Mouse (Mus musculus) liver, postnatal 0 days (tissue): ENCODE measurements at regions not wholly inside any gene's neighbourhood (a gene's known extent, or its start where the extent isn't known, plus 50 kb on each side); places are given as distances from the start of the nearest gene placed in this dataset.

Source experiments
- ATAC-seq: fragments of 200-750 bp; cut with Nextera tagmentation; 2 replicates; pipeline ENCODE4 v1.8.0; 2017; ENCODE audit warnings: mild to moderate bottlenecking, moderate library complexity
- DNase-seq: peaks from one replicate; pipeline ENCODE4 v3.0.0-alpha.2; 2016
- H3K27ac ChIP-seq: fragments of 300-500 bp; sonication (generic); 2 replicates; pipeline ENCODE4 v1.5.1; 2014; ENCODE audit warnings: antibody characterized with exemption, moderate library complexity, mild to moderate bottlenecking, low read depth
- H3K27me3 ChIP-seq: fragments of 300-500 bp; sonication (generic); 2 replicates; pipeline ENCODE4 v1.6.1; 2014; ENCODE audit warnings: low read length, control low read depth, mixed read lengths; ENCODE audit not compliant: insufficient read depth
- H3K36me3 ChIP-seq: fragments of 300-500 bp; sonication (generic); replicated peaks from 2 replicates; pipeline ENCODE4 v1.6.1; 2014; ENCODE audit warnings: mild to moderate bottlenecking, control low read depth, low read length, moderate library complexity, mixed read lengths; ENCODE audit not compliant: insufficient read depth
- H3K4me1 ChIP-seq: fragments of 300-500 bp; sonication (generic); 2 replicates; pipeline ENCODE4 v1.6.1; 2014; ENCODE audit warnings: antibody characterized with exemption, mild to moderate bottlenecking, control low read depth; ENCODE audit not compliant: insufficient read depth
- H3K4me2 ChIP-seq: fragments of 300-500 bp; sonication (generic); 2 replicates; pipeline ENCODE4 v1.6.1; 2014; ENCODE audit warnings: low read depth, mild to moderate bottlenecking, low read length, moderate library complexity, mixed read lengths
- H3K4me3 ChIP-seq: fragments of 300-500 bp; sonication (generic); 2 replicates; pipeline ENCODE4 v1.5.1; 2014; ENCODE audit warnings: low read depth, low read length
- H3K9ac ChIP-seq: fragments of 300-500 bp; sonication (generic); replicated peaks from 2 replicates; pipeline ENCODE4 v1.6.1; 2014; ENCODE audit warnings: mild to moderate bottlenecking, moderate library complexity
- H3K9me3 ChIP-seq: fragments of 300-500 bp; sonication (generic); 2 replicates; pipeline ENCODE4 v1.6.1; 2016; ENCODE audit warnings: mild to moderate bottlenecking, control low read depth, low read length, mixed read lengths
- CTCF ChIP-seq: sonication (generic); IDR thresholded peaks from 2 replicates; pipeline ENCODE4 v1.5.1; 2016; ENCODE audit warnings: antibody characterized with exemption, low read depth
- EP300 ChIP-seq: IDR thresholded peaks from 2 replicates; pipeline ENCODE4 v1.6.1; 2016; ENCODE audit warnings: antibody characterized with exemption, low read depth, mild to moderate bottlenecking
- WGBS: fragments of 180-500 bp; shearing (Covaris S2); extraction: QIAGEN DNeasy Blood & Tissue Kit; methylation state at CpG from one replicate; pipeline ENCODE4 v1.1.7; 2014; ENCODE audit not compliant: insufficient replicate concordance; 5-methylcytosine and 5-hydroxymethylcytosine counted together

GRCm38 (mm10) chr6:126481257-126481656 is 54.0 kb downstream of the Kcna5 start:
- DNase-seq (no peak), ATAC-seq (no peak)
- H3K27ac ChIP-seq = no peak overlapping the region
- H3K4me1 ChIP-seq = no peaks in the 10 kb centered on the region
- no peak overlapping the region for H3K4me2 ChIP-seq
- 57% methylated on average over 6 of the region's 6 CpGs for WGBS
- H3K4me3 ChIP-seq = no peak overlapping the region
- no peak overlapping the region for H3K9ac ChIP-seq
- H3K36me3 ChIP-seq = no peaks in the 10 kb centered on the region
- H3K9me3 ChIP-seq = no peaks in the 10 kb centered on the region
- TF ChIP-seq EP300 = no peak
- TF ChIP-seq CTCF = peak; percentile 27; the same call in 1 of the 2 replicates
- no peaks in the 10 kb centered on the region for H3K27me3 ChIP-seq

GRCm38 (mm10) chr6:126477506-126477905 is 57.7 kb downstream of the Kcna5 start:
- ATAC-seq (no peak), DNase-seq (no peak)
- Histone ChIP-seq H3K4me3 (no peak overlapping the region), H3K4me1 (no peaks in the 10 kb centered on the region), H3K9ac (no peak overlapping the region), H3K27ac (no peak overlapping the region), H3K4me2 (no peak overlapping the region), H3K9me3 (no peaks in the 10 kb centered on the region), H3K36me3 (no peaks in the 10 kb centered on the region), H3K27me3 (no peaks in the 10 kb centered on the region)
- TF ChIP-seq EP300 (no peak), CTCF (no peak)
- WGBS = 26% methylated on average over 2 of the region's 2 CpGs

GRCm38 (mm10) chr6:126476758-126477157 is 58.5 kb downstream of the Kcna5 start:
- Histone ChIP-seq H3K9me3 (no peaks in the 10 kb centered on the region), H3K4me3 (no peak overlapping the region), H3K27me3 (no peaks in the 10 kb centered on the region), H3K9ac (no peak overlapping the region), H3K36me3 (no peaks in the 10 kb centered on the region), H3K4me2 (no peak overlapping the region), H3K4me1 (no peaks in the 10 kb centered on the region), H3K27ac (no peak overlapping the region)
- DNase-seq (no peak), ATAC-seq (no peak)
- WGBS = 41% methylated on average over 1 of the region's 1 CpGs
- TF ChIP-seq CTCF = no peak
- TF ChIP-seq EP300 = no peak

GRCm38 (mm10) chr6:126475555-126475954 is 59.7 kb downstream of the Kcna5 start:
- Histone ChIP-seq H3K27me3 (no peaks in the 10 kb centered on the region), H3K4me2 (no peak overlapping the region), H3K27ac (no peak overlapping the region), H3K4me1 (no peaks in the 10 kb centered on the region), H3K36me3 (no peaks in the 10 kb centered on the region), H3K9ac (no peak overlapping the region), H3K4me3 (no peak overlapping the region), H3K9me3 (no peaks in the 10 kb centered on the region)
- 70% methylated on average over 8 of the region's 8 CpGs for WGBS
- TF ChIP-seq EP300 = no peak
- DNase-seq (no peak), ATAC-seq (no peak)

GRCm38 (mm10) chr6:126453751-126454150 is 81.5 kb downstream of the Kcna5 start:
- DNase-seq (no peak), ATAC-seq (no peak)
- H3K27me3 ChIP-seq = no peaks in the 10 kb centered on the region
- 47% methylated on average over 1 of the region's 1 CpGs for WGBS
- no peak overlapping the region for H3K4me3 ChIP-seq
- no peak overlapping the region for H3K9ac ChIP-seq
- H3K4me1 ChIP-seq = no peaks in the 10 kb centered on the region
- no peaks in the 10 kb centered on the region for H3K9me3 ChIP-seq
- H3K36me3 ChIP-seq = no peaks in the 10 kb centered on the region
- H3K27ac ChIP-seq = no peak overlapping the region
- H3K4me2 ChIP-seq = no peak overlapping the region
- TF ChIP-seq CTCF = no peak
- no peak for TF ChIP-seq EP300

DNA sequence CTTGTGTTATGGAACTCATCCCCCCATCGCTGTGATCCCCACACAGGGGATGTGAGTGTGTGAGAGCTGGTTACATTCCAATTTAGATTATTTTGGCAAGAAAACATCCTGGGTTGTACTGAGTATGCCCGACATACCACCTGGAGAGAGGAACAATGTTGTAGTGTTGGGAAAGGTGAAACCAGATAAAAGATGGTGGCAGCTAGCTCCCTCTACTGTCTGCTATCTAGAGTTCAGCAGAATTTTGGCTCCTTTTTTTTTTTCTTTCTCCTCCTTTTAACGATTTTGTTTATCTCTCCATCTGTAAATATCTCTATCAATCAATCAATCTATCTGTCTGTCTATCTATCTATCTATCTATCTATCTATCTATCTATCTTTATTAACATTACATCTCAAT is 89.7 kb downstream of the Kcna5 start:
- DNase-seq = no peak
- no peaks in the 10 kb centered on the region for H3K27me3 ChIP-seq
- no peak overlapping the region for H3K27ac ChIP-seq
- H3K9me3 ChIP-seq = no peaks in the 10 kb centered on the region
- WGBS = 21% methylated on average over 3 of the region's 3 CpGs
- H3K9ac ChIP-seq = no peak overlapping the region
- H3K4me3 ChIP-seq = no peak overlapping the region
- peak; percentile 23; the same call in 1 of the 2 replicates for TF ChIP-seq CTCF
- no peak for TF ChIP-seq EP300
- no peaks in the 10 kb centered on the region for H3K4me1 ChIP-seq
- no peak for ATAC-seq
- no peak overlapping the region for H3K4me2 ChIP-seq
- H3K36me3 ChIP-seq = no peaks in the 10 kb centered on the region

DNA sequence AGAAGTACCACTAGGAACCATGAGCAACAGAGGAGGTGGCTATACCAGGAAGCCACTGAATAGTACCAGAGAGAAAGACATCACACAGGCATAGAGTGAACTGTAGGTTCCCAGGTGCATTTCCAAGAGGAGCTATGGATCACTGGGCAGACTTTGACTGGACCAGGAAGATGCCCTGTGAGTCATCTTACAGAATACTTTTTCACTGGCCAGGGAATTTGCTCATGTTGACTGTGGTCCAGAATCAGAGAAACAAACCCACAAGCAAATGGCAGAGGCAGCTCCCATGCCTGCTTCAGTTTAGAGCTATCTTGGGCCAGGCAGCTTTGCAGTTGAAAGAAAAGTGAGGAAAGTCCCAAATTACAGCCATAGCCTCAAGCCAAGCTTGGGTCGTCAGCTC is 95.0 kb downstream of the Kcna5 start:
- 66% methylated on average over 1 of the region's 1 CpGs for WGBS
- DNase-seq (no peak), ATAC-seq (no peak)
- Histone ChIP-seq H3K36me3 (no peaks in the 10 kb centered on the region), H3K4me2 (no peak overlapping the region), H3K9ac (no peak overlapping the region), H3K27me3 (no peaks in the 10 kb centered on the region), H3K9me3 (no peaks in the 10 kb centered on the region), H3K27ac (no peak overlapping the region), H3K4me3 (no peak overlapping the region), H3K4me1 (no peaks in the 10 kb centered on the region)
- no peak for TF ChIP-seq EP300
